Mouse (Mus musculus): ENCODE data around the gene Pcdh15.

The Pcdh15 gene

GRCm38 (mm10) chr10:74339247-74340160 lies 1240.4 kb downstream of the Pcdh15 start:
- DNase-seq = no peak

GRCm38 (mm10) chr10:74359526-74359925 lies 1260.4 kb downstream of the Pcdh15 start:
- DNase-seq = no peak

GRCm38 (mm10) chr10:74378697-74379096 lies 1279.6 kb downstream of the Pcdh15 start:
- DNase-seq = no peak

GRCm38 (mm10) chr10:74379276-74380134 lies 1280.4 kb downstream of the Pcdh15 start:
- DNase-seq = no peak

- DNase-seq = no peak
These were observed 1288.7 kb downstream of the Pcdh15 start for GRCm38 (mm10) chr10:74387538-74388499.

- DNase-seq = no peak
These were observed 1304.0 kb downstream of the Pcdh15 start for GRCm38 (mm10) chr10:74403111-74403510.

- DNase-seq = no peak
These were observed 1314.9 kb downstream of the Pcdh15 start for GRCm38 (mm10) chr10:74414021-74414420.

GRCm38 (mm10) chr10:74414945-74415344 lies 1315.8 kb downstream of the Pcdh15 start:
- DNase-seq = no peak

GRCm38 (mm10) chr10:74415359-74415758 lies 1316.2 kb downstream of the Pcdh15 start:
- no peak for DNase-seq

- no peak for DNase-seq
These were observed 1316.8 kb downstream of the Pcdh15 start for GRCm38 (mm10) chr10:74415949-74416348.

- DNase-seq = no peak
These were observed 1350.9 kb downstream of the Pcdh15 start for GRCm38 (mm10) chr10:74450069-74450468.

GRCm38 (mm10) chr10:74463972-74464371 lies 1364.8 kb downstream of the Pcdh15 start:
- DNase-seq = no peak

- DNase-seq = no peak
These were observed 1381.6 kb downstream of the Pcdh15 start for GRCm38 (mm10) chr10:74480779-74481178.

- DNase-seq = no peak
These were observed 1413.2 kb downstream of the Pcdh15 start for GRCm38 (mm10) chr10:74512315-74512714.

- DNase-seq = no peak
These were observed 1414.6 kb downstream of the Pcdh15 start for GRCm38 (mm10) chr10:74513743-74514142.

- DNase-seq = no peak
These were observed 1439.2 kb downstream of the Pcdh15 start for GRCm38 (mm10) chr10:74538371-74538770.

- DNase-seq = no peak
These were observed 1456.2 kb downstream of the Pcdh15 start for GRCm38 (mm10) chr10:74555326-74555725.

- DNase-seq = no peak
These were observed 1470.5 kb downstream of the Pcdh15 start for GRCm38 (mm10) chr10:74569603-74570002.

- no peak for DNase-seq
These were observed 1480.8 kb downstream of the Pcdh15 start for GRCm38 (mm10) chr10:74579924-74580323.

GRCm38 (mm10) chr10:74591799-74592198 lies 1492.7 kb downstream of the Pcdh15 start:
- DNase-seq = no peak

GRCm38 (mm10) chr10:74607683-74608082 lies 1508.5 kb downstream of the Pcdh15 start:
- DNase-seq = no peak

GRCm38 (mm10) chr10:74621837-74622236 lies 1522.7 kb downstream of the Pcdh15 start:
- DNase-seq = no peak
